Mouse (Mus musculus) megakaryocyte, embryonic 14.5 days (primary cell): ENCODE measurements around the gene Chtf18. TPM values are rescaled to one million over a fixed set of nuclear protein-coding genes. Genes with fewer than 3 reads are reported as not detected.
"Not testable (repeated sequence)": the region's sequence is repeated elsewhere in the genome, so short reads cannot be mapped to it uniquely, and the experiment has no call there.

Source experiments
- H3K27me3 ChIP-seq: replicated peaks from 2 replicates; pipeline ENCODE3; 2012; ENCODE audit warnings: inconsistent platforms
- H3K36me3 ChIP-seq: replicated peaks from 2 replicates; pipeline ENCODE3; 2012; ENCODE audit warnings: low read length, inconsistent platforms, mixed read lengths
- H3K4me1 ChIP-seq: 2 replicates; pipeline ENCODE4 v1.6.1; 2012; ENCODE audit warnings: inconsistent platforms
- H3K4me3 ChIP-seq: replicated peaks from 2 replicates; pipeline ENCODE3; 2012; ENCODE audit warnings: moderate library complexity, mild to moderate bottlenecking, inconsistent platforms
- H3K9me3 ChIP-seq: 2 replicates; pipeline ENCODE4 v1.6.1; 2012; ENCODE audit warnings: inconsistent platforms
- FLI1 ChIP-seq: IDR thresholded peaks from 2 replicates; pipeline ENCODE4 v1.6.1; 2012; ENCODE audit warnings: low read length, inconsistent platforms, mixed read lengths
- GATA1 ChIP-seq: IDR thresholded peaks from 3 replicates; pipeline ENCODE4 v1.6.1; 2012; ENCODE audit warnings: mixed read lengths, low read length, inconsistent platforms, borderline replicate concordance
- polyA plus RNA-seq: library from polyadenylated mRNA; stranded (reverse); fragments of >175 nt; gene quantifications from 2 replicates; pipeline ENCODE4 v1.2.3, GENCODE M21; 2012; ENCODE audit warnings: low replicate concordance; ENCODE audit not compliant: insufficient read depth

Chtf18 gene
- polyA plus RNA-seq, 1 experiment, result 30.7 TPM

DNA sequence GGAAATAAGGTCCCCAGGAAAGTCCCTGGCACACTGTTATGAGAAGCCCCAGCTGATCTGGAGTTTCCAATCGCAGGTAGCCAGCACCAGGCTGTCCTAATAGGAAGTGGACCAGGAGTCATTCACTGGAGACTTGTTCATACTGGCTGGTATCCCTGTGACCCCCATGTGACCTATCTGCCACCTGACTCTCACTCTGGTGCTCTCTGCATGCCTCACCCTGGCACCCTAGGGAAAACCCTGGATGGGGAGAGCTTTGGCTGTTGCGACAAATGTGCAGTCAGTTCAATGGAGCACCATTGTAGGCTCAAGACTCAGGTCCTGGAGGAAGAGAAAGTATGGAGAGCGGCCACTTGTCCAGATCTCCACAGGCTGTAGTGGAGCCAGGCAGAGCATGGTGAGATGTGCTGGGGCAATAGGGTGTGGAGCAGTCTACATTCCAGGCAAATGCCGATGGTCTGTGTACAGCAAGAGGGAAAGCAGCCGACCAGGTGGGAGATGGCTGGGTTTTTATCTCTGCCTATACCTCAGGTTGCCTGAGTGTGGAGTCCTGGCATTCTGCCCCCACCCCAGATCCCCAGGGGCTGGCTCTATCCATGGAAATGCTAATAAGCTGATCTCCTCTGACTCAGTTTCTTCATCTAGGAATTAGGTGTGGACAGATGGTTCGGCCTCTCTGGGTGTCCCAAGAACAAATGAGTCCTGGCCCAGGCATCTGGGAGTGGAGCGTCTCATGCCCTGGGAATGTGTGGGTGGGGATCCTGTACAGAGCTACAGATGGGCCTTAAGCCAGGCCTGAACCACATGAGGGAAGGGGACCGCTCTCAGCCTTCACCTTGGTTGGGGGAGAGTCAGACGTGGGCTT lies 29.4 kb upstream of the Chtf18 start:
- Histone ChIP-seq H3K4me3 (no peak overlapping the region), H3K9me3 (no peaks in the 10 kb centered on the region), H3K36me3 (no peaks in the 10 kb centered on the region), H3K27me3 (peaks cover 72% of the 10 kb centered on the region), H3K4me1 (no peaks in the 10 kb centered on the region)
- TF ChIP-seq FLI1, result no peak
- no peak for TF ChIP-seq GATA1

DNA sequence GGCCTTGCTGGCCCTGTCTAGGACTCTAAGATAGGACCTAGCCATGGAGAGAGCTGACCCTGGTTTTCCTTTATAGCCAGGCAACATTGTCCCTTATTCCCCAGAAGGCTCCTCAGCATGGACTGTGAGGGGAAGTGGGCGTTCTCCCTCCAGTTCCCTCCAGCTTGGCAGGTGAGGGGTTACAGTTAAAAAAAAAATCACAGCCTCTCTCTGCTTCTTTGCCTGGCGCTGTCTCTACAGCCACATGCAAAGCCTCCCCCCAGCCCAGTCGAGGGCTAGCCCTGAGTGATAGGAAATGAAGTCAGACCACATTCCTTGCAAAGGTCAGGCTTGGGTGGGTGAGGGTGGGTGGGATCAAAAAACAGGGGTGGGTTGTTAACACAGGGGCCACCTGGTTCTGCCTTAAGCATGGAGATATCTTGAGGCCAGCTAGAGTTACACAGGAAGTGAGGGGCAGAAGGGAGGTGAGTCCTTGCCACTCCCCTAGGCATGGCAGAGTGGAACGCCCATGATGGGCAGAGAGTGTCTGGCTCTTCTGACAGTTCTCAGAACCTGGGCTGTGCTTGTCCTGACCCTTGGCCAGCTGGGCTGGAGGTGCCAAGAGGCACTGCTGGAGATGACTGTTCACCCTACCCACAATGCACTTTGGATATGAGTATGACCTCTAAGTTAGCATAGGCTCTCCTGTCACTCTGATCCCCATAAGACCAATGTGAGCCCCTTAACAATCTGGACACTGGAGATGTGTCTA lies 28.6 kb upstream of the Chtf18 start:
- peaks cover 76% of the 10 kb centered on the region for H3K27me3 ChIP-seq
- no peak overlapping the region for H3K4me3 ChIP-seq

DNA sequence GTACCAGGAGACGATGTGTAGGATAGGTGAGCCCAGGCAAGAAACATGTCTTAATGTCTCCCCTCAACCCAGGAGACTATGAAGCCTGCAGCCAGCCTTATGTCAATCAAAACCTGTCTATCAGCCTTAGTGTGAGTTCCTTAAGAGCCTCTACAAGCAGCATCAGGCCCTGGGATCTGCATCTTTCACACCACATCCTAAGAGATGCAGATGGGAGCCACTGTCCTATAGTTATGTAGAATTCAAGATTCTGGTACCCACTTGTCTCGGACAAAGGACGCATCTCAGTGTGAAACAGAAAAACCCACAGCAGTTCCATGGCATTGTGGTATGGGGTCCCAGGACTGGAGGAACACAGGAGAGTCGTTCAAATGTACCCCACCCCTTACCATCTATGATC lies 27.9 kb upstream of the Chtf18 start:
- H3K36me3 ChIP-seq, result no peaks in the 10 kb centered on the region
- no peaks in the 10 kb centered on the region for H3K9me3 ChIP-seq
- TF ChIP-seq GATA1 (no peak), FLI1 (no peak)
- H3K27me3 ChIP-seq, result peaks cover 81% of the 10 kb centered on the region
- H3K4me1 ChIP-seq, result no peaks in the 10 kb centered on the region
- no peak overlapping the region for H3K4me3 ChIP-seq

More for the DNA sequence above, 28.6 kb upstream of the Chtf18 start:
- TF ChIP-seq FLI1 (no peak), GATA1 (no peak)
- no peaks in the 10 kb centered on the region for H3K36me3 ChIP-seq
- no peaks in the 10 kb centered on the region for H3K9me3 ChIP-seq
- H3K4me1 ChIP-seq, result no peaks in the 10 kb centered on the region

DNA sequence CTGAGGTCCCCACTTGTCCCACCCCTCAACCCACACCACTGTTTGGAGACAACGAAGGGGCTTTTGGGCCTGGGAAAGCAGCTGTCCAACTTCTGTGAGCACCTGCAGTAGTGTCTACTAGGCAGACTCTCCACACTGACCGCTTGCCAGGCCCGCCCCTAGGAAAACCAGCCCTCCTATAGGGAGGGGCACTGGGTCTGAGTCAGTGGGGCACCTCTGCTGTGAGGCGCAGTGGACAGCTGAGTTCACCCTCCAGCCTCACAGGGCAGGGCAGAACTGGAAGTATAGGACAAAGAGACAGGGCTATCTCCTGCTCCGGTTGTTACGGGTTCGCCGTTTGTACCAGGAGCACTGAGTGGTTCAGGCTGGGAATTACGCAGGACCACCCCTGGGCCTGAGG lies 27.0 kb upstream of the Chtf18 start, which contains the start of gene Msln:
Gene Msln, minus strand, starts transcription at position 138 of the 400 bp plus-strand sequence.
- TF ChIP-seq GATA1, result no peak
- no peak for TF ChIP-seq FLI1

DNA sequence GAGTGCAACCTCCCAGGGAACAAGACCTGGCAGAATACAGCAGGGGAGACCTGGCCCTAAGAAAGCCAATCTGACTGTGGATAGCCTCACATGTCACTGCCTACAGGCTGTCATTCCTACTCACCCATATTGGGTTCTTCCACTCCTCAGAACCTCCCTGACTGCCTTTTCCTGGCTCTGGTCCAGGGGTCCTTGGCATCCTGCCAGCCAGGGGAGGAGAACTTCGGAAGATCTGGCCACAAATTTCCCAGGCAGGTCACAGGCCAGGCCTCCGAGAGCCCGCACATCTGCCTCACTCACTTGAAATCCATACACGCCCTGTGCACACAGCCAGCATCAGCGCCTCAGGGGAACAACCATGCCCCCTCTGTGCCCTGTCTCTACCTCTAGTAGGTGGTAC lies 24.2 kb upstream of the Chtf18 start:
- Histone ChIP-seq H3K9me3 (no peaks in the 10 kb centered on the region), H3K36me3 (no peaks in the 10 kb centered on the region), H3K4me1 (no peaks in the 10 kb centered on the region), H3K27me3 (peaks cover 83% of the 10 kb centered on the region), H3K4me3 (no peak overlapping the region)
- no peak for TF ChIP-seq GATA1
- no peak for TF ChIP-seq FLI1

More for the DNA sequence above, 27.0 kb upstream of the Chtf18 start, which contains the start of gene Msln:
- no peaks in the 10 kb centered on the region for H3K4me1 ChIP-seq
- H3K36me3 ChIP-seq, result no peaks in the 10 kb centered on the region
- no peak within 1 kb of the TSS for H3K4me3 ChIP-seq
- peaks cover 86% of the 10 kb centered on the region for H3K27me3 ChIP-seq
- no peaks in the 10 kb centered on the region for H3K9me3 ChIP-seq

DNA sequence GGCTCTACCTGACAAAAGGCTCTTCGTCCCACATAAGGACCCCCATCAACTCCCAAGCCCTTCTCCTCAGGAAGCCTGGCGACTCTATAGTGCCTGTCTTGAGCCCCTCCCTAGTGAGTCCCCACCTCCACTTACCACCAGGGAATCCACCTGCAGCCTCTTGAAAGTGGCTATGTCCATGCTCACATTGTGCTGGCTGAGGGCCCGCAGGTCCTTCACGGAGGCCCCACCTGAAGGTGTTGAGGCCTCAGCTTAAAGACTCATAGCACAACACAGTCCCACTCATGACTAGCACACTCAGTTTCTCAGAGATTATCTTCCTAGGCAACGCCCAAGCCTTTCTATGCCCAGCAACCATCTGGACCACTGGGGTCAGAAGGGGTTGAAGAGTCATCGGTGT lies 22.1 kb upstream of the Chtf18 start:
- TF ChIP-seq GATA1 (no peak), FLI1 (no peak)
- Histone ChIP-seq H3K27me3 (peaks cover 80% of the 10 kb centered on the region), H3K4me3 (no peak overlapping the region), H3K9me3 (no peaks in the 10 kb centered on the region), H3K4me1 (no peaks in the 10 kb centered on the region), H3K36me3 (no peaks in the 10 kb centered on the region)

DNA sequence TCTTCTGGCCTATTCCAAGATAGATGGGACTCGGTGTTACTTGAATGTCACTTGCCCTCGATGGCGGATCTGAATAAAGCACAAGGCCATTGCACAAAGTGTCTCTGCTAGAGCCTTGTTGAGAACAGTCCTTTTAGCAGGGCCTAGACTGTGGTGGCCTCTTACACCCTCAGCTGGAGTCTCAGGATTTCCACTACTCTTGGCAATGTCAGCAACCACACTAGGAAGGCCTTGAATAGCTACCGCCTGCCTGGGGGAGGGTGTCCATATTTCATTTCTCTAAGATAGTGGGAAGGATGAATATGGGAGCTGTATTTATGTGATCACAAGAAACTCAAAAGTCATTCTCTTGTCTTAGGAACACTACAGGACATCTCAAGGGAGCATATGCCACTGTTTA lies 21.0 kb upstream of the Chtf18 start:
- Histone ChIP-seq H3K9me3 (no peaks in the 10 kb centered on the region), H3K4me1 (no peaks in the 10 kb centered on the region), H3K27me3 (peaks cover 77% of the 10 kb centered on the region), H3K36me3 (no peaks in the 10 kb centered on the region), H3K4me3 (no peak overlapping the region)
- TF ChIP-seq FLI1 (no peak), GATA1 (no peak)

DNA sequence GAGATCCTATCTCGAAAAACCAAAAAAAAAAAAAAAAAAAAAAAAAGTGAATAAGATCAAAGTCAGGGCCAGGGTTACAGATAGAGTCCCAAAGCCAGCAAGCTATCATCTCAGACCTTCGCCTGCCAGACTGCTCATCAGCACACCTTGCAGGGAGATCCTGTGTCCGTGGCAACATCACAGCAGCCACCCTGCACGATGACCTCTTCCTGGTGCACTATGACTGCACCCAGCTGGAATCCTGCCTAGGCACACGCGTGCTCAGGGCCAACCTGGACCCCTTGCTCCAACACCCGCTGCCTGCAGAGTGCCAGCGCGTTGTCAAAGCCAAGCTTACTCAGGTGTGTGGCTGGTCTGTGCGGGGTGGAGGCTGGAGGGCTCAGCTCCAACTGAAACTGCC lies 17.1 kb upstream of the Chtf18 start:
- H3K4me1 ChIP-seq, result no peaks in the 10 kb centered on the region
- H3K9me3 ChIP-seq, result no peaks in the 10 kb centered on the region
- peaks cover 60% of the 10 kb centered on the region for H3K27me3 ChIP-seq
- no peak overlapping the region for H3K4me3 ChIP-seq
- H3K36me3 ChIP-seq, result no peaks in the 10 kb centered on the region
- no peak for TF ChIP-seq FLI1
- no peak for TF ChIP-seq GATA1

DNA sequence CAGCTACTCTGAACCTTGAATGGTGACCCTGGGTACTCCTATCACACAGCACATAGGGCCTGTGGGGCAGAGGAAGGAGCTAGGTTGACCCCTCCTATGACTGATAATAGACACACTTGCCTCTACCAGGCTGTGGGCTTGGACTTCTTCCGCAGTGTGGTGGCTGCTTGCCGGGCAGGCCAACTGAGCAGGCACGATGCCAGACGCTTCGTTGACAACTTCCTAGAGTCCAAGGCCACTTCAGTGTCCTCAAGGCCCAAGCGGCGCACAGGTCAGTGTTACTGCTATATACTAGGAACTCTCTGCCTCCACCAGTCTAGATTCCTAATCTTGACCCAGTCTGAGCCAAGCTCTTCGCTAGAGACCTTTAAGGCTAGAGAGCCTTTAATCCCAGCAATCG lies 16.6 kb upstream of the Chtf18 start:
- Histone ChIP-seq H3K4me3 (no peak overlapping the region), H3K36me3 (no peaks in the 10 kb centered on the region), H3K4me1 (no peaks in the 10 kb centered on the region), H3K27me3 (peaks cover 62% of the 10 kb centered on the region), H3K9me3 (no peaks in the 10 kb centered on the region)
- no peak for TF ChIP-seq GATA1
- no peak for TF ChIP-seq FLI1

DNA sequence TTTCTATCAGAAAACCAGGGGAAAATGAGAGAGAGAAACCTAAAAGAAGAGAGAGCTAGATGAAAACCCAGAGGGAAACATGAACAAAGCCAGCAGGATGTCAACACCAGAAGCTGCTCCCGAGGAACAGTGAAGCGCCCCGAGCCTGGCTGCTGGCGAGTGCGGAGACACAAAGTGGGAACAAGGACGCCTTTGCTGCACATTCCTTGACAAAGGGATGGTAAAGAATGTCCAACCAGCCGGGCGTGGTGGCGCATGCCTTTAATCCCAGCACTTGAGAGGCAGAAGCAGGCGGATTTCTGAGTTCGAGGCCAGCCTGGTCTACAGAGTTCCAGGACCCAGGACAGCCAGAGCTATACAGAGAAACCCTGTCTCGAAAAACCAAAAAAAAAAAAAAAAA lies 14.3 kb upstream of the Chtf18 start:
- H3K4me1 ChIP-seq, H3K4me3 ChIP-seq, H3K36me3 ChIP-seq, H3K9me3 ChIP-seq: not testable (repeated sequence)
- H3K27me3 ChIP-seq, result peaks cover 70% of the 10 kb centered on the region
